Mouse (Mus musculus): ENCODE measurements around the gene Tnfaip8l1.

DNA sequence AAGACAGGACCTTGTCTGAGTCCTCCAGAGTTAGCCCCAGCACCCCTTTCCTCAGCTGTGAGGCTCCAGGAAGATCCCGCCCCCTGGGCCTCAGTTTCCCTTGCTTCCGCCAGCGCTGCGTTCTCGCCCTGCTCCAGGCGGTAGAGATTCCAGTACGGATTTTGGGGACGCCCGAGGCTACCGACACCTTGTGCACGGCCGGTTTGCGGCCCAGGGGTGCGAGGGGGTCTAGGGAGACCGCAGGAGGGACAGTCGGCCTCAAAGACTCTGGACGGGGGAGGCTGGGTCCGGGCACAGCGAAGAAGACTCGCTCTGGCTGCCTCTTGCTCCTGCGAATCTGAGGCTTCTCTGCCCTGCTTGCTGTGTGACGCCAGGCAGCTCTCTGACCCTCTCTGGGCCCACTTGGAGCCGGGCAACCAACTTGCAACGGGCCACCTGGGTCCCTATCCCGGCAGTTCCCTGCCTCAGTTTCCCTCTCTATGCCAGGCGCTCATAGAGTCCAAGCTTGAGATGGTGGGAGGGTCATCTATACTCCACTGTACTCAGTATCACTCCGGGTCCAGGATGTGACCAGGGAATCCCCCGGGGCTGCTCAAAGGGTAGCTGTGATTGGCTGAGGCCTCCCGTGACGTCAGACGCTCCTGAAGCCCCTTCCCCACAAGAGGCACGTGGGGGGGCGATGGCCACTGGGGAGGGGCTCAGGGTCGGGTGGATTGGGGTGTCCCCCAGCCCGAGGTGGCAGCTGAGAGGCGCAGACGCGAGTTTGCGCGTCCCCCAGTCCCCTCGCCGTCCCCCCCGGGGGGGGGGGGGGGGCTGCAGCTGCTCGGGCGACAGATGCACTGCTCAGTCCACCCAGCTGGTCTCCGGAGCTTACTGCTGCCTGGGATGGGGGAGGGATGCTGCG lies 20.3 kb upstream of the Tnfaip8l1 start:
- TF ChIP-seq CTCF (IDR thresholded peaks at IDR 0.05; ENCODE audit: extremely low read depth, insufficient read depth, low read length) (no peak), POLR2A (IDR thresholded peaks at IDR 0.05; ENCODE audit: extremely low read depth, insufficient read depth, low read length) (peak; percentile 22; the same call in 1 of the 2 replicates)
